Mouse (Mus musculus): ENCODE results near the gene Fiz1. TPM values are rescaled to one million over a fixed set of nuclear protein-coding genes. Genes with fewer than 3 reads are reported as not detected.
"Not testable (repeated sequence)": the region's sequence is repeated elsewhere in the genome, so short reads cannot be mapped to it uniquely, and the experiment has no call there.

The Fiz1 gene
- polyA plus RNA-seq, 1 experiment from 2014 or later: 25.6 TPM

DNA sequence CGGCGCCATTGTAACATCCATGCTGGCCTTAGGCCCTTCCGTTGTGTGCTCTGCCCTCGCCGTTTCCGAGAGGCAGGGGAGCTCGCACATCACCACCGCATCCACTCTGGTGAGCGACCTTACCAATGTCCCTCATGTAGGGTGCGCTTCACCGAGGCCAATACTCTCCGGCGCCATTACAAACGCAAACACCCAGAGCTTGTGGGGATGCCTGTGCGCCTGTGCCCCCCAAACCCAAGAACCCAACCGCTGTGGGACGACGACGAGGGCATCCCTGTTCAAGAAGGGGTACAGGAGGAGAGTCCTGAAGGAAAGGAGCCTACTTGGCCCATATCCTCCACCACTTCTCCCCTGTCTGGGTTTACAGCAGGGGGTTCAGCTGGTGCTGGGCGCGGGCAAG is 3.4 kb upstream of the Fiz1 start:
- Histone ChIP-seq H3K4me2 (no peak overlapping the region), H3K27me3 (replicated peaks) (no peaks in the 10 kb centered on the region), H3K4me1 (peaks cover 37% of the 10 kb centered on the region), H3K36me3 (peaks cover 31% of the 10 kb centered on the region), H3K9ac (no peak overlapping the region), H3K9me3 (no peaks in the 10 kb centered on the region), H3K4me3 (no peak overlapping the region), H3K27ac (replicated peaks) (no peak overlapping the region)
- no peak for ATAC-seq (ENCODE audit: extremely low read depth, insufficient number of reproducible peaks, low FRiP score, low TSS enrichment)
- 94% methylated on average over 21 of the region's 21 CpGs for whole genome bisulfite sequencing

DNA sequence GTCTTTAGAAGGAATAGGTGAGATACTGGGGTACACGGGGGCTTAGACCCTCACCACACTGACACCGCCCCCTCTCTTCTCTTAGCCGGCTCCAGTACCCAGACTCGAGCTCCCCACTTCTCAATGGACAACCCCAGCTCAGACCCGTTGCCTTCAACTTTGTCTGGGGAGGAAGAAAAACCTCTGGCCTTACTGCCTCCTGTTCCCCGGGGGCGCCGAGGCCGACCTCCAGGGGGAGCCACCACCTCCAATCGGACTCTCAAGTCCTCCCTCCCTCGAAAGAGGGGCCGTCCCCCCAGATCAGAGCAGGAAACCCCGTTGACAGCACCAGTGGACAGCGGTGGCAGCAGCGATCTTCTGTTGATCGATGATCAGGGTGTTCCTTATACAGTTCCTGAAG is 2.9 kb upstream of the Fiz1 start:
- no peak overlapping the region for H3K4me2 ChIP-seq
- WGBS: 85% methylated on average over 16 of the region's 16 CpGs
- ATAC-seq (ENCODE audit: extremely low read depth, insufficient number of reproducible peaks, low FRiP score, low TSS enrichment): no peak

DNA sequence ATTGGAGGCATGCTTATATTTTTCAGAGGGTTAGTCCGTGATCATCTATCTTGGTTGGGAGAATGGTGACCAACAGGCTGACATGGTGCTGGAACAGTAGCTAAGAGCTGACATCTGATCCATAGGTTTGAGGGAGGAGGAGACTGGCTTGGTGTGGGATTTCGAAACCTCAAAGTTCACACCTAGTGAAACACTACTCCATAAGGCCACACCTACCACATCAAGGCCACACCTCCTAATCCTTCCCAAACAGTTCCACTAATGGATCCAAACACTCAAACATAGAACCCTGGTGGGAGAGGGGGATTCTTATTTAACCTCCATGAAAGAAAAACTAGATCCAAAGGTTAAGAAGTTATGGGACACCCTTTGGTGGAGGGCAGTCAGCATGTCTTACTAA is 2.4 kb upstream of the Fiz1 start:
- no peak overlapping the region for H3K9ac ChIP-seq
- no peaks in the 10 kb centered on the region for H3K9me3 ChIP-seq
- no peak for ATAC-seq (ENCODE audit: extremely low read depth, insufficient number of reproducible peaks, low FRiP score, low TSS enrichment)
- no peak overlapping the region for H3K4me2 ChIP-seq
- H3K4me1 ChIP-seq: peaks cover 32% of the 10 kb centered on the region
- H3K36me3 ChIP-seq: peaks cover 31% of the 10 kb centered on the region
- no peaks in the 10 kb centered on the region for H3K27me3 ChIP-seq (replicated peaks)
- H3K27ac ChIP-seq (replicated peaks): no peak overlapping the region
- H3K4me3 ChIP-seq: no peak overlapping the region
- WGBS: 92% methylated on average over 2 of the region's 2 CpGs

More for the DNA sequence above, 2.9 kb upstream of the Fiz1 start:
- Histone ChIP-seq H3K4me1 (peaks cover 35% of the 10 kb centered on the region), H3K9me3 (no peaks in the 10 kb centered on the region), H3K27ac (replicated peaks) (no peak overlapping the region), H3K36me3 (peaks cover 31% of the 10 kb centered on the region), H3K27me3 (replicated peaks) (no peaks in the 10 kb centered on the region), H3K4me3 (no peak overlapping the region), H3K9ac (no peak overlapping the region)

DNA sequence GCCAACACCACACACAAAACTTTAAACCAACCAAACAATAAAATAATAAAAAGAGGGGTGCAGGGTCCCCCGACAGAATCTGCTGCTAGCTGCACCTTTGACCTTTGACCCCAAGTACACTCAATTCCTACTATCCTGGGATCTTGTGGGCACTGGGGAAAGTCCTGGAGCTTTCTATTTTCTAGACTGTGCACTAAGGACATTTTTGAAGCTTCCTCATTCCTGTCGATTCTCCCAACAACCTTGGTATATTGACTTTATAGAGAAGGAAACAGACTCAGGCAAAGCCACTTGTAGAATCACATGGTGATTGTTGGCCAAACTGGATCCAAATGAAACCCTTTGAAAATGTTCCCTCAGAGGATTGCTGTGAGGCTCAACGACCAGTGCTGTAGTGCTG is 1.6 kb upstream of the Fiz1 start:
- H3K36me3 ChIP-seq: peaks cover 35% of the 10 kb centered on the region
- 65% methylated on average over 3 of the region's 3 CpGs for WGBS
- peak overlapping the region; percentile 82 for H3K9ac ChIP-seq
- no peak for ATAC-seq (ENCODE audit: extremely low read depth, insufficient number of reproducible peaks, low FRiP score, low TSS enrichment)
- peak overlapping the region; percentile 99 for H3K27ac ChIP-seq (replicated peaks)
- peak overlapping the region; percentile 75 for H3K4me3 ChIP-seq
- no peaks in the 10 kb centered on the region for H3K27me3 ChIP-seq (replicated peaks)
- H3K9me3 ChIP-seq: no peaks in the 10 kb centered on the region
- H3K4me2 ChIP-seq: peak overlapping the region; percentile 79
- H3K4me1 ChIP-seq: peaks cover 24% of the 10 kb centered on the region

DNA sequence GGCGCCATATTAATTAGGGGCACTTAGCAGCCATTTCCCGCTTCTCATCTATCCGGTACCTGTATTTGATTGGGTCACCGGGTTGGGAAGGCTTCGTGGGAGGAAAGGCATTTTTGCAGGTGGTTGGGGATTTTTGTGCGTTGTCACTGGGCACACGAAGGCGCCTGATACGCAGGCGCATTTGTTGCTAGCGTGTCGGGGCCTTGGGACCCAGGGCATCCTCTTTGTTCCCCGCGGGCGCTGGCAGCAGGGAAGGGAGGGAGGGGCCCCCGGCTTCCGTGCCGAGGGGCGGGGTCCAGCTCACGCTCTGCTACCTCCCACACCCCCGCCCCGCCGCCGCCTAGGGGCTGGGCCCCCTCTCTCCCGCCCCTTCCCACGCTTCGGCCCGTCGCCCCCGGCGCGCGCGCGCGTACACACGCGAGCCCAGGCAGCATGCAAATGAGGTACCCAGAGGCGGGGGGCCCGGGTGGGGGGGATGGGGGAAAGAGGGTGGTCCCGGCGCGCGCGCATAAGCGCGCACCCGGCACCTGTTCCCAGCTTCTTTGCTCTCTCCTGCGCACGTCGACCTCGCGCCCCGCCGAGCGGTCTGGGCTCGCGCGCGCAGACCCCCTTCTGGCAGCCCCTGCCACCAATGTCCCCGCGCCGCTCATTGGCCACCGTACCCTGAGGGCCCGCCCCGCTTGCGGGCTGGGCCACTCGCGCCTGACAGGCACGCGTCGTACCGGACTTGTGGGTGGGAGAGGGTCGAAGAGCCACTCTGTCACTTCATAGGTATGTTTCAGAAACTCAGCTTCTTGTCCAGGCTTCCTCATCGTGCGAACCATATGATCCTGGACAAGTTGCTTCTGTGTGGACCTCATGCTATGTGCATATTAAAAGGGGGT is 863 bp upstream of the Fiz1 start, which contains the start of gene Gm44973:
TSS of gene Gm44973 (plus strand) at position 379 of the 884 bp plus-strand sequence.
- H3K27me3 ChIP-seq (replicated peaks): no peaks in the 10 kb centered on the region
- peak; percentile 74 for ATAC-seq (ENCODE audit: extremely low read depth, insufficient number of reproducible peaks, low FRiP score, low TSS enrichment)
- peak within 1 kb of the TSS; percentile 99 for H3K27ac ChIP-seq (replicated peaks)
- WGBS: under 1% methylated on average over 57 of the region's 76 CpGs
- peaks cover 42% of the 10 kb centered on the region for H3K36me3 ChIP-seq
- H3K4me3 ChIP-seq: peak within 1 kb of the TSS; percentile 75
- H3K4me1 ChIP-seq: peaks cover 20% of the 10 kb centered on the region
- no peaks in the 10 kb centered on the region for H3K9me3 ChIP-seq
- peak within 1 kb of the TSS; percentile 79 for H3K4me2 ChIP-seq
- H3K9ac ChIP-seq: peak within 1 kb of the TSS; percentile 94

DNA sequence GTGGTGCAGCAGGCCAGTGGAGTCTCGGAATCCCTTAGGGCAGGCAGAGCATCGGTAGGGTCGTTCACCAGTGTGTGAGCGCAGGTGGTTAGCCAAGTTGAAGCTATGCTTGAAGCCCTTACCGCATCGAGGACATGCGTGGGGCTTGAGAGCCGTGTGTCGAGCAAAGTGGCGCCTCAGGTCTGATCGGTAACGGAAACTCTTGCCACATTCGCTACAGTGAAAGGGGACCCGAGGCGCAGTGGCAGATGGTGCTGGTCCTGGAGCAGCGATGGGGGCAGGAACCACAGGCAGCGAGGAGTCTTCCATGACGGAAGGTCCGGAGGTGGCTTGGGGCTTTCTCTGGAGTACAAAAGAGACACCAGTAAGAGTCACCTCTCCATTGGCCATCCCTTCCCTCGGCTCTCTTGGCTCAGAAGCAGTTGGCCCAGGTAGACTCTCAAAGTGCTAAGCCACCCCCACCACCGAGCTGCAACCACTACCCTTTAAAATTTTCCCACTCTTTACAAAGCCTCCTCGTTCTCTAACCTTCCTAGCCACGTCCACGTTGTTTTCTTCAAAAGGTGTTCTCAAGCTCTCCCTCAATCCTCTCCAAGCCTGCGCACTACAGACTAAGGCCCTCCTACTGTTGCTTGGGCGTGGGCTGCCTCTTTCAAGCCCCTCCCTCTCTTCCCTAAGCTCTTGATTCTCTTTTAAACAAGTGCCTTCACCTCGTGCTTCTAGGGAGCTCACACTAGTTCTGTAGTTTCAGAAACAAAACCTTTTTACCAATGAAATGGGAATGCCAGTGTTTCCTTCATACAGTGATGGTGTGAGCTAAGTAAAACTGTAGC is 1.6 kb downstream of the Fiz1 start:
- Histone ChIP-seq H3K4me1 (peaks cover 12% of the 10 kb centered on the region), H3K9me3 (no peaks in the 10 kb centered on the region), H3K27me3 (replicated peaks) (no peaks in the 10 kb centered on the region), H3K36me3 (peaks cover 63% of the 10 kb centered on the region), H3K9ac (peak overlapping the region; percentile 54; the same call in 1 of the 2 replicates), H3K4me2 (peak overlapping the region; percentile 79), H3K4me3 (peak overlapping the region; percentile 75; the same call in 1 of the 2 replicates), H3K27ac (replicated peaks) (0 out of 2 replicates have a peak overlapping the region, but pooled peaks have one; percentile 8)
- ATAC-seq (ENCODE audit: extremely low read depth, insufficient number of reproducible peaks, low FRiP score, low TSS enrichment): no peak
- WGBS: 86% methylated on average over 27 of the region's 27 CpGs

DNA sequence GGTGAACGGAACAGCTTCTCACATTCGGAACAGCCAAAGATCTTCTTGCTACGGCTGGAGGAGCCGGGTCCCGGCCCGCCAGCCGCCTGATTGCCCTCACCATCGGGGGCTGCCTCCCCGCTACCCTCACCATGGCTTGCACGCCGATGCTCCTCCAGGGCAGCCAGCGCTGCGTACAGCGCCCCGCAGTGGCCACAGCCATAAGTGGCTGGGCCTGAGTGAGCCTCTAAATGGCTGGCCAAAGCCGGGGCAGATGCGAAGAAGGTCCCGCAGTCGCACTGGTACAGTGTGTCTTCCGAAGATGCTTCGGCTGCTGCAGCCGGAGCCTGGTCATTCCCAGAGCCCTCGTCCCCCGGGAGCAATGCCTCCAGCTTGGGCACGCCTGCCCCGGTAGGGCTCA is 6.3 kb downstream of the Fiz1 start:
- H3K9me3 ChIP-seq: no peaks in the 10 kb centered on the region
- H3K9ac ChIP-seq: no peak overlapping the region
- H3K27ac ChIP-seq (replicated peaks): no peak overlapping the region
- H3K4me3 ChIP-seq: no peak overlapping the region
- 95% methylated on average over 26 of the region's 26 CpGs for WGBS
- H3K27me3 ChIP-seq (replicated peaks): no peaks in the 10 kb centered on the region
- no peak for ATAC-seq (ENCODE audit: extremely low read depth, insufficient number of reproducible peaks, low FRiP score, low TSS enrichment)
- peaks cover 69% of the 10 kb centered on the region for H3K36me3 ChIP-seq
- H3K4me2 ChIP-seq: no peak overlapping the region
- H3K4me1 ChIP-seq: peaks cover 2% of the 10 kb centered on the region; the same call in 1 of the 2 replicates

DNA sequence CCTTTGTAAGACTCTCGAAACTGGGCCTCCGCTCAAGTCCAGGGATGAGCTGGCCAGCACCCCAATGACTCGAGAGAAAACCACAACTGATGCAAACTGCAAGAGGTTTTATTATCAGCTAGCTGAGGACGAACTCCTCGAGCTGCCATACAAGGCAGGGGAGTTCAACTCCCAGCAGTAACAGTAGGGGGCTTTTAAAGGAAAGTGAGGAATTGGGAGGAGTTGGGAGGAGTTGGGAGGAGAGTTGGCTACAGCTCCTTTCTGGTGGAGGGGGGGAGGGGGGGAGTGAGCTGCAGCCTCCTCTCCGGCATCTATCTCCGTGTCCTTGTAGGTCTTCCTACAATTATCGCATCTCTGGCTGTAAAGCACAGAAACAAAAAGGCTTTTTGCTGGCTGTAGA is 11.6 kb downstream of the Fiz1 start:
- WGBS: 65% methylated on average over 8 of the region's 8 CpGs
- not testable (repeated sequence) for H3K9ac ChIP-seq; H3K9me3 ChIP-seq; H3K4me3 ChIP-seq; H3K4me1 ChIP-seq; H3K27me3 ChIP-seq (replicated peaks); H3K27ac ChIP-seq (replicated peaks); ATAC-seq (ENCODE audit: extremely low read depth, insufficient number of reproducible peaks, low FRiP score, low TSS enrichment); H3K4me2 ChIP-seq
- H3K36me3 ChIP-seq: peaks cover 17% of the 10 kb centered on the region

DNA sequence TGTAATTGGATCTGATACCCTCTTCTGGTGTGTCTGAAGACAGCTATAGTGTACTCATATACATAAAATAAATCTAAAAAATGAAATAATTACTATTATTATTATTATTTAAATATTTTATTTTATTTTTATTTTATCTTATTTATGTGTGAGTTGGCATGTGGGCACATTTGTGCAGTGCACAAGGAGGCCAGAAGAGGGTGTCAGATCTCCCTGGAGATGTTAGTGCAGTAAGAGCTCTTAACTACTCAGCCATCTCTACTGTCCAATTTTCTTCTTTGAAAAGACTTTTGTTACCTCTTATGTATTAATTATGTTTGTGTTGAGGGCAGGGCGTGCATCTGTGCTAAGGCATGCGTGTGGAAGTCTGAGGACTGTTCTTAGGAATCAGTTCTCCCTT is 14.6 kb downstream of the Fiz1 start:
- ATAC-seq (ENCODE audit: extremely low read depth, insufficient number of reproducible peaks, low FRiP score, low TSS enrichment): no peak
- Histone ChIP-seq H3K4me2 (no peak overlapping the region), H3K9me3 (no peaks in the 10 kb centered on the region), H3K36me3 (no peaks in the 10 kb centered on the region), H3K4me1 (peaks cover 14% of the 10 kb centered on the region), H3K9ac (no peak overlapping the region), H3K27me3 (replicated peaks) (peaks cover 5% of the 10 kb centered on the region), H3K27ac (replicated peaks) (no peak overlapping the region), H3K4me3 (no peak overlapping the region)
- 78% methylated on average over 2 of the region's 2 CpGs for WGBS

DNA sequence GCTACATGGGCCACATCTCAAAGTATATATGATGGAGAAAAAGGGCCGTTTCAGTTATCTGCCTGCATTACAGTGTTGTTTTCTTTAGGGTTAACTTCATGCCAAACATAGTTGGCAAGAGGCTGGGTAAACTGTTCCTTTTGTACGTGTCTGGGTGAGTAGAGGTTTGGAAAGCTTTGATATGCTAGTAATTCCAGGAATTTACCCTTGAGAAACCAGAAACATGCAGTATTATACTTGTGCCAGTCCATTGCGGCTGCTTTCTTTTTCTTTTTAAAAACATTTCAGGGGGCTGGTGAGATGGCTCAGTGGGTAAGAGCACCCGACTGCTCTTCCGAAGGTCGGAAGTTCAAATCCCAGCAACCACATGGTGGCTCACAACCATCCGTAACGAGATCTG is 17.6 kb downstream of the Fiz1 start:
- Histone ChIP-seq H3K27me3 (replicated peaks) (peaks cover 32% of the 10 kb centered on the region), H3K36me3 (peaks cover 23% of the 10 kb centered on the region), H3K9ac (no peak overlapping the region; the same call in 1 of the 2 replicates), H3K4me2 (peak overlapping the region; percentile 76), H3K27ac (replicated peaks) (peak overlapping the region; percentile 57; the same call in 1 of the 2 replicates), H3K4me3 (peak overlapping the region; percentile 83), H3K9me3 (peaks cover 3% of the 10 kb centered on the region; the same call in 1 of the 2 replicates), H3K4me1 (peaks cover 31% of the 10 kb centered on the region)
- ATAC-seq (ENCODE audit: extremely low read depth, insufficient number of reproducible peaks, low FRiP score, low TSS enrichment): no peak
- WGBS: 57% methylated on average over 8 of the region's 8 CpGs
